Mouse (Mus musculus): ENCODE data around the gene Efnb3. TPM values are rescaled to one million over a fixed set of nuclear protein-coding genes. Genes with fewer than 3 reads are reported as not detected.

The Efnb3 gene
- polyA plus RNA-seq, 1 experiment, result 1.2 TPM

GRCm38 (mm10) chr11:69584937-69585336 is 24.9 kb upstream of the Efnb3 start:
- Histone ChIP-seq H3K4me1 (ENCODE audit: control insufficient read depth, insufficient read depth, insufficient read length) (peaks cover 8% of the 10 kb centered on the region; the same call in 1 of the 2 replicates), H3K27ac (ENCODE audit: insufficient read depth, low read length) (no peak overlapping the region)
- WGBS, result 91% methylated on average over 13 of the region's 13 CpGs

GRCm38 (mm10) chr11:69584008-69584407 is 24.0 kb upstream of the Efnb3 start:
- Histone ChIP-seq H3K27me3 (ENCODE audit: control insufficient read depth, insufficient read depth, low read length) (no peaks in the 10 kb centered on the region), H3K4me1 (ENCODE audit: control insufficient read depth, insufficient read depth, insufficient read length) (peaks cover 8% of the 10 kb centered on the region; the same call in 1 of the 2 replicates), H3K4me3 (ENCODE audit: extremely low read depth, insufficient read depth, insufficient read length) (no peak overlapping the region), H3K27ac (ENCODE audit: insufficient read depth, low read length) (no peak overlapping the region), H3K36me3 (ENCODE audit: control insufficient read depth, insufficient read depth, low read length) (peaks cover 21% of the 10 kb centered on the region)
- WGBS, result 83% methylated on average over 7 of the region's 7 CpGs
- TF ChIP-seq CTCF (IDR thresholded peaks at IDR 0.05; ENCODE audit: extremely low read depth, insufficient read depth, insufficient read length, insufficient replicate concordance) (no peak), POLR2A (IDR thresholded peaks at IDR 0.05; ENCODE audit: low read depth, low read length) (no peak)
- DNase-seq (ENCODE audit: low read depth in 1 of 2, low spot score in 2 of 2), result no peak

More at GRCm38 (mm10) chr11:69584937-69585336, 24.9 kb upstream of the Efnb3 start:
- TF ChIP-seq CTCF (IDR thresholded peaks at IDR 0.05; ENCODE audit: extremely low read depth, insufficient read depth, insufficient read length, insufficient replicate concordance) (no peak), POLR2A (IDR thresholded peaks at IDR 0.05; ENCODE audit: low read depth, low read length) (no peak)
- DNase-seq (ENCODE audit: low read depth in 1 of 2, low spot score in 2 of 2), result no peak
- no peak overlapping the region for H3K4me3 ChIP-seq (ENCODE audit: extremely low read depth, insufficient read depth, insufficient read length)
- peaks cover 30% of the 10 kb centered on the region for H3K36me3 ChIP-seq (ENCODE audit: control insufficient read depth, insufficient read depth, low read length)
- no peaks in the 10 kb centered on the region for H3K27me3 ChIP-seq (ENCODE audit: control insufficient read depth, insufficient read depth, low read length)

GRCm38 (mm10) chr11:69582230-69582805 is 22.3 kb upstream of the Efnb3 start:
- no peak overlapping the region for H3K27ac ChIP-seq (ENCODE audit: insufficient read depth, low read length)
- H3K27me3 ChIP-seq (ENCODE audit: control insufficient read depth, insufficient read depth, low read length), result no peaks in the 10 kb centered on the region
- no peak overlapping the region for H3K4me3 ChIP-seq (ENCODE audit: extremely low read depth, insufficient read depth, insufficient read length)
- H3K4me1 ChIP-seq (ENCODE audit: control insufficient read depth, insufficient read depth, insufficient read length), result peaks cover 15% of the 10 kb centered on the region; the same call in 1 of the 2 replicates
- peaks cover 4% of the 10 kb centered on the region for H3K36me3 ChIP-seq (ENCODE audit: control insufficient read depth, insufficient read depth, low read length)
- TF ChIP-seq CTCF (IDR thresholded peaks at IDR 0.05; ENCODE audit: extremely low read depth, insufficient read depth, insufficient read length, insufficient replicate concordance) (no peak), POLR2A (IDR thresholded peaks at IDR 0.05; ENCODE audit: low read depth, low read length) (no peak)
- DNase-seq (ENCODE audit: low read depth in 1 of 2, low spot score in 2 of 2), result no peak
- WGBS, result 67% methylated on average over 9 of the region's 9 CpGs

GRCm38 (mm10) chr11:69581814-69582213 is 21.8 kb upstream of the Efnb3 start:
- 3% methylated on average over 8 of the region's 8 CpGs for WGBS
- no peak for DNase-seq (ENCODE audit: low read depth in 1 of 2, low spot score in 2 of 2)
- no peaks in the 10 kb centered on the region for H3K36me3 ChIP-seq (ENCODE audit: control insufficient read depth, insufficient read depth, low read length)
- peak overlapping the region; percentile 69 for H3K27ac ChIP-seq (ENCODE audit: insufficient read depth, low read length)
- H3K4me3 ChIP-seq (ENCODE audit: extremely low read depth, insufficient read depth, insufficient read length), result peak overlapping the region; percentile 77
- TF ChIP-seq CTCF (IDR thresholded peaks at IDR 0.05; ENCODE audit: extremely low read depth, insufficient read depth, insufficient read length, insufficient replicate concordance), result no peak
- no peak for TF ChIP-seq POLR2A (IDR thresholded peaks at IDR 0.05; ENCODE audit: low read depth, low read length)
- H3K27me3 ChIP-seq (ENCODE audit: control insufficient read depth, insufficient read depth, low read length), result no peaks in the 10 kb centered on the region
- peaks cover 15% of the 10 kb centered on the region; the same call in 1 of the 2 replicates for H3K4me1 ChIP-seq (ENCODE audit: control insufficient read depth, insufficient read depth, insufficient read length)

- no peaks in the 10 kb centered on the region for H3K36me3 ChIP-seq (ENCODE audit: control insufficient read depth, insufficient read depth, low read length)
- no peak for TF ChIP-seq CTCF (IDR thresholded peaks at IDR 0.05; ENCODE audit: extremely low read depth, insufficient read depth, insufficient read length, insufficient replicate concordance)
- no peak for TF ChIP-seq POLR2A (IDR thresholded peaks at IDR 0.05; ENCODE audit: low read depth, low read length)
- DNase-seq (ENCODE audit: low read depth in 1 of 2, low spot score in 2 of 2), result peak; percentile 73 to 83
- under 1% methylated on average over 36 of the region's 36 CpGs for WGBS
- peaks cover 15% of the 10 kb centered on the region; the same call in 1 of the 2 replicates for H3K4me1 ChIP-seq (ENCODE audit: control insufficient read depth, insufficient read depth, insufficient read length)
- peak overlapping the region; percentile 94 for H3K27ac ChIP-seq (ENCODE audit: insufficient read depth, low read length)
- peak overlapping the region; percentile 77 for H3K4me3 ChIP-seq (ENCODE audit: extremely low read depth, insufficient read depth, insufficient read length)
- H3K27me3 ChIP-seq (ENCODE audit: control insufficient read depth, insufficient read depth, low read length), result no peaks in the 10 kb centered on the region
Measured at GRCm38 (mm10) chr11:69581147-69581688, 21.2 kb upstream of the Efnb3 start.

GRCm38 (mm10) chr11:69580572-69581146 is 20.7 kb upstream of the Efnb3 start:
- H3K27ac ChIP-seq (ENCODE audit: insufficient read depth, low read length), result peak overlapping the region; percentile 94
- H3K4me3 ChIP-seq (ENCODE audit: extremely low read depth, insufficient read depth, insufficient read length), result peak overlapping the region; percentile 77
- DNase-seq (ENCODE audit: low read depth in 1 of 2, low spot score in 2 of 2), result peak in 1 of 2 experiments; percentile 11
- H3K27me3 ChIP-seq (ENCODE audit: control insufficient read depth, insufficient read depth, low read length), result no peaks in the 10 kb centered on the region
- TF ChIP-seq POLR2A (IDR thresholded peaks at IDR 0.05; ENCODE audit: low read depth, low read length), result no peak
- TF ChIP-seq CTCF (IDR thresholded peaks at IDR 0.05; ENCODE audit: extremely low read depth, insufficient read depth, insufficient read length, insufficient replicate concordance), result no peak
- H3K36me3 ChIP-seq (ENCODE audit: control insufficient read depth, insufficient read depth, low read length), result no peaks in the 10 kb centered on the region
- WGBS, result under 1% methylated on average over 25 of the region's 25 CpGs
- peaks cover 10% of the 10 kb centered on the region; the same call in 1 of the 2 replicates for H3K4me1 ChIP-seq (ENCODE audit: control insufficient read depth, insufficient read depth, insufficient read length)
